Comparison of ENCODE assay signal across 19 mouse cellular contexts in genomic region chr11:7076510-7076909, GRCm38 (mm10). TPM values are rescaled to one million over a fixed set of nuclear protein-coding genes. Genes with fewer than 3 reads are reported as not detected.
DNase-seq lines count a peak whose midpoint lies in the region; ATAC-seq and TF ChIP-seq lines count a peak whose summit lies in the region.
"Had no signal": no experiment of that assay in that cellular context is flagged by ENCODE, and none has a peak within 500 bp of the region (broad histone marks: within the 10 kb centered on the region; RNA-seq: fewer than 3 reads in every experiment).

No protein-coding gene starts in this region.

- H3K27ac ChIP-seq in cerebellum, adult 2 months (ENCODE audit: insufficient read depth, low read length) = 0 out of 2 replicates have a peak overlapping the region, but pooled peaks have one; percentile 21
- H3K27ac ChIP-seq in CH12.LX (ENCODE audit: insufficient read depth, low read depth) = no peak overlapping the region
- H3K27ac ChIP-seq in hindbrain, embryonic 12.5 days = no peak overlapping the region
- H3K27ac ChIP-seq: embryonic facial prominence, embryonic 10.5 days; embryonic facial prominence, embryonic 12.5 days; forebrain, embryonic 13.5 days; forebrain, embryonic 15.5 days had no signal

- peaks cover 78% of the 10 kb centered on the region for H3K4me1 ChIP-seq in cerebellum, adult 2 months (ENCODE audit: control insufficient read depth, insufficient read depth, low read length)
- H3K4me1 ChIP-seq in CH12.LX (ENCODE audit: control insufficient read depth in 1 of 2, insufficient read depth in 2 of 2) = peaks cover 2 to 5% of the 10 kb centered on the region in 2 experiments; a peak in 2 of 4 replicates
- peaks cover 10% of the 10 kb centered on the region; the same call in 1 of the 2 replicates for H3K4me1 ChIP-seq in hindbrain, embryonic 12.5 days
- H3K4me1 ChIP-seq: forebrain, embryonic 13.5 days had no signal

- no peaks in the 10 kb centered on the region for H3K36me3 ChIP-seq in CH12.LX (replicated peaks in 1 of 2; ENCODE audit: control insufficient read depth in 1 of 2, insufficient read depth in 1 of 2, low read length in 1 of 2)
- H3K36me3 ChIP-seq in hindbrain, embryonic 12.5 days = no peaks in the 10 kb centered on the region
- H3K36me3 ChIP-seq: embryonic facial prominence, embryonic 10.5 days; embryonic facial prominence, embryonic 12.5 days; forebrain, embryonic 15.5 days; G1E had no signal

- DNase-seq in cerebellum, adult 2 months = peak in 1 of 2 experiments; percentile 55
- no peak for DNase-seq in cerebellum, adult 11 months
- DNase-seq in cerebellum, postnatal 10 days = peak; percentile 52 to 59
- peak; percentile 20 for DNase-seq in CH12.LX (ENCODE audit: extremely low read depth)
- DNase-seq in R1 (ENCODE audit: low read depth, low spot score) = peak; percentile 13
- DNase-seq in testis, postnatal 10 days (ENCODE audit: low spot score) = no peak
- DNase-seq: adrenal gland, adult 2 months; adrenal gland, postnatal 10 days; adrenal gland, postnatal 25 days; cerebellum, postnatal 36 days; forebrain, postnatal 0 days had no signal

- ATAC-seq in cerebellum, adult (ENCODE audit: insufficient number of reproducible peaks, low FRiP score, low TSS enrichment) = no peak
- no peak for ATAC-seq in hindbrain, embryonic 12.5 days (ENCODE audit: low FRiP score)
- ATAC-seq: forebrain, embryonic 13.5 days; forebrain, embryonic 15.5 days; forebrain, postnatal 0 days; Patski had no signal

- TF ChIP-seq RAD21 in CH12.LX (IDR thresholded peaks at IDR 0.05; ENCODE audit: low read depth, low read length) = no peak

- no peak for TF ChIP-seq POLR2A in cerebellum, adult 2 months (IDR thresholded peaks at IDR 0.05; ENCODE audit: borderline replicate concordance, insufficient read depth, low read length)
- TF ChIP-seq POLR2A in CH12.LX (IDR thresholded peaks at IDR 0.05; ENCODE audit: low read depth, low read length) = no peak

- H3K79me2 ChIP-seq in CH12.LX (replicated peaks; ENCODE audit: control insufficient read depth, extremely low read depth, insufficient read depth, poor library complexity, severe bottlenecking) = no peaks in the 10 kb centered on the region

- no peak for TF ChIP-seq EP300 in CH12.LX (IDR thresholded peaks at IDR 0.05; ENCODE audit: low read length)

- H3K4me3 ChIP-seq in cerebellum, adult 2 months (replicated peaks; ENCODE audit: insufficient read depth, low read depth, low read length) = no peak overlapping the region
- H3K4me3 ChIP-seq in CH12.LX (replicated peaks in 1 of 3; ENCODE audit: low read depth in 2 of 3, low read length in 2 of 3, poor library complexity in 1 of 3) = no peak overlapping the region
- no peak overlapping the region for H3K4me3 ChIP-seq in hindbrain, embryonic 12.5 days
- H3K4me3 ChIP-seq: embryonic facial prominence, embryonic 10.5 days; embryonic facial prominence, embryonic 12.5 days; forebrain, embryonic 13.5 days; forebrain, embryonic 15.5 days had no signal

- no peaks in the 10 kb centered on the region for H3K27me3 ChIP-seq in cerebellum, adult 2 months (ENCODE audit: control insufficient read depth, insufficient read depth, low read length)
- H3K27me3 ChIP-seq in CH12.LX (replicated peaks) = peaks cover 54% of the 10 kb centered on the region
- no peaks in the 10 kb centered on the region for H3K27me3 ChIP-seq in hindbrain, embryonic 12.5 days
- H3K27me3 ChIP-seq: embryonic facial prominence, embryonic 12.5 days; forebrain, embryonic 13.5 days; forebrain, embryonic 15.5 days; Patski had no signal

- H3K9ac ChIP-seq in CH12.LX (ENCODE audit: insufficient read depth, low read depth) = no peak overlapping the region
- no peak overlapping the region for H3K9ac ChIP-seq in hindbrain, embryonic 12.5 days
- H3K9ac ChIP-seq: embryonic facial prominence, embryonic 12.5 days; forebrain, embryonic 13.5 days; forebrain, embryonic 15.5 days; forebrain, postnatal 0 days had no signal

- H3K4me2 ChIP-seq in CH12.LX (ENCODE audit: insufficient read depth, low read depth, poor library complexity, severe bottlenecking) = no peak overlapping the region
- H3K4me2 ChIP-seq in hindbrain, embryonic 12.5 days (replicated peaks) = no peak overlapping the region
- H3K4me2 ChIP-seq: embryonic facial prominence, embryonic 12.5 days; forebrain, embryonic 13.5 days; forebrain, embryonic 15.5 days had no signal

- H3K9me3 ChIP-seq in CH12.LX (replicated peaks; ENCODE audit: low read length) = no peaks in the 10 kb centered on the region
- H3K9me3 ChIP-seq in hindbrain, embryonic 12.5 days (replicated peaks) = no peaks in the 10 kb centered on the region
- H3K9me3 ChIP-seq: embryonic facial prominence, embryonic 10.5 days; embryonic facial prominence, embryonic 12.5 days; forebrain, embryonic 13.5 days; forebrain, embryonic 15.5 days had no signal

- in situ Hi-C loops in CH12.LX (cut with MboI; ENCODE audit: low pct_ligation_motif_present, low pct_unique_long_range_greater_than_20kb, low sequenced_read_pairs) = no loop called here

- TF ChIP-seq CTCF in cerebellum, adult 2 months (IDR thresholded peaks at IDR 0.05; ENCODE audit: borderline replicate concordance, insufficient read depth, low read depth, low read length) = no peak
- no peak for TF ChIP-seq CTCF in CH12.LX (conservative IDR thresholded peaks at IDR 0.05 in 1 of 2, IDR thresholded peaks at IDR 0.05 in 1 of 2; ENCODE audit: low read depth in 2 of 2, low read length in 2 of 2)

- dilution Hi-C loops in CH12.LX (cut with MboI; ENCODE audit: extremely low pct_ligation_motif_present, extremely low pct_unique_long_range_greater_than_20kb, low sequenced_read_pairs) = no loop called here

- 12% methylated on average over 3 of the region's 3 CpGs for WGBS in cerebellum, adult 2 months
- WGBS in hindbrain, embryonic 12.5 days = 89% methylated on average over 3 of the region's 3 CpGs

TF ChIP-seq in CH12.LX, 34 proteins besides CTCF, POLR2A, EP300 and RAD21:
- no peak for TF ChIP-seq SIN3A (IDR thresholded peaks at IDR 0.05; ENCODE audit: low read length)

RNA-seq across cellular contexts. Expression of gene Adcy1, which starts 13.2 kb away (rescaled TPM):
- polyA plus RNA-seq in cerebellum, adult 2 months (2012; rRNA removed) = 258 and 326 TPM in 2 replicates
- 0.25 and 0.38 TPM in 2 replicates for total RNA-seq in CH12.LX (2012; rRNA removed)
- total RNA-seq in CH12.LX (2014; rRNA removed) = 0.03 and 0.04 TPM in 2 replicates
- polyA plus RNA-seq in CH12.LX (2012; ENCODE audit: insufficient read length, low read depth) = not detected in 2 replicates
- 2.1 and 2.2 TPM in 2 replicates for polyA plus RNA-seq in hindbrain, embryonic 12.5 days (2016; fragmentation: Nextera tagmentation; extraction: Ambion mirVana)
- polyA plus RNA-seq: G1E had no signal

Comparison
In these comparisons a context has a peak if more than half of its experiments do, and no peak if none do; other contexts are left out.
1. DNase-seq: peak in cerebellum, postnatal 10 days (2 of 2), CH12.LX (single experiment) and R1 (single experiment); none in cerebellum, adult 11 months (single experiment) and testis, postnatal 10 days (single experiment).
2. RNA of gene Adcy1, which starts 13.2 kb away (polyA plus RNA-seq): 258 to 326 TPM in cerebellum, adult 2 months; 2.1 to 2.2 TPM in hindbrain, embryonic 12.5 days and not detected in CH12.LX; every median in the first group is over 10 times any median in the second.